Mouse (Mus musculus): ENCODE measurements around the gene Adssl1. TPM values are rescaled to one million over a fixed set of nuclear protein-coding genes. Genes with fewer than 3 reads are reported as not detected.

Gene Adssl1
- polyA plus RNA-seq, 1 experiment from 2014 or later, result 5.5 TPM

DNA sequence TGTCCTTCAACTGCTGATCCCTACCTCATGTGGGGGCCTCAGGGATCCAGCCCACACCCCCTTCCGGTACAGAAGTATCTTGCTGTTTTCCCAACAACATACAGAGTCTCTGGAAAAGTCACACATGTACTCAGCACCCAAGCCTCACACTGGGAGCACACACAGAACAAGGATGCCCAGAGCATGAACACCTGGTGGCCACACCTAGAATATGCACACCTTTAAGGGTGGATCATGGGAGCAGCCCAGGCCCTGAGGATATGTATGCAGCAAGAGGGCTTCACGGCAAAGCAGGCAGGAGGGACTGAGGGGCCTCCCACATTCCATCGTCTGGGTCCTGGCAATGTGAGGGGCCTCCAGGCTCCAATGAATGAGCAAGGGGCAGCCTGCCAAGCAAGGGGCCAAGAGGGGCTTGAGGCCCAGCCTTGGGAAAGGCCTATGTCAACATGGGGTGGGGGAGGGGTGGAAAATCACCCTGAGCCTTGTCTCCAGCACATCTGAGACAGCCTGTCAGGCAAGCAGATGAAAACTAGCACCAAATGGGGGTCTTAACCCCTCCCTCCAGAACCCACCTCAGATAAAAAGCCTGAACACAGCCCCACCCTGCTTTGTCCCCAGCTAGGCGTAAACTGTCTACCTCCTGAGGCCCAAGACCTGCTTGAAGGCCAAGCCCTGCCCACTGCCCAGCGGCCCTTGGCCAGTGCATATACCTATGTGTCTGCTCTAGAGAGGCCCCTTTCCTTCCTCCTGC, 40.9 kb downstream of the Adssl1 start:
- 35% methylated on average over 5 of the region's 5 CpGs for WGBS
- Histone ChIP-seq H3K4me2 (replicated peaks) (peak overlapping the region; percentile 39), H3K27ac (peak overlapping the region; percentile 88), H3K9me3 (ENCODE audit: control insufficient read depth, low read length) (no peaks in the 10 kb centered on the region), H3K4me3 (replicated peaks; ENCODE audit: low read length) (no peak overlapping the region), H3K27me3 (ENCODE audit: control insufficient read depth, insufficient read depth, low read length) (no peaks in the 10 kb centered on the region), H3K9ac (peak overlapping the region; percentile 1; the same call in 1 of the 2 replicates), H3K4me1 (replicated peaks; ENCODE audit: control insufficient read depth, insufficient read depth, low read length) (peaks cover 58% of the 10 kb centered on the region), H3K36me3 (replicated peaks; ENCODE audit: control insufficient read depth, insufficient read depth) (peaks cover 75% of the 10 kb centered on the region)
- DNase-seq (ENCODE audit: low spot score), result peak; percentile 82
- peak; percentile 47; the same call in 1 of the 2 replicates for ATAC-seq (ENCODE audit: low FRiP score)

DNA sequence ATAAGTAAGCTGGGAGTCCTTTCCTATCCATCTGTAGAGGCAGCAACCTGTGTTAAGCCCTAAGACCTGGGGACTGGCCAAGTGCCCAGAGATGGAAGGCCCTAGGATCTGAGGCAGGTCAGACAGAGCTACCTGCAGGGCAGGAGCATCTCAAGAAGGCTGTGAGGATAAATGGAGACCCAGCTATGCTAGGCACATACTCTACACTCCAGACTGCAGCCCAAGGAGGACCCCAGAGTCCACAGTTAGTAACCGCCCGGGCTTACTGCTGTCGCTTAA, 41.4 kb downstream of the Adssl1 start:
- H3K4me1 ChIP-seq (replicated peaks; ENCODE audit: control insufficient read depth, insufficient read depth, low read length), result peaks cover 63% of the 10 kb centered on the region
- H3K9ac ChIP-seq, result 0 out of 2 replicates have a peak overlapping the region, but pooled peaks have one; percentile 1
- peak overlapping the region; percentile 88 for H3K27ac ChIP-seq
- no peaks in the 10 kb centered on the region for H3K9me3 ChIP-seq (ENCODE audit: control insufficient read depth, low read length)
- no peak for DNase-seq (ENCODE audit: low spot score)
- H3K36me3 ChIP-seq (replicated peaks; ENCODE audit: control insufficient read depth, insufficient read depth), result peaks cover 74% of the 10 kb centered on the region
- 60% methylated on average over 3 of the region's 3 CpGs for WGBS
- peak overlapping the region; percentile 12; the same call in 1 of the 2 replicates for H3K4me2 ChIP-seq (replicated peaks)
- no peak for ATAC-seq (ENCODE audit: low FRiP score)
- no peaks in the 10 kb centered on the region for H3K27me3 ChIP-seq (ENCODE audit: control insufficient read depth, insufficient read depth, low read length)
- H3K4me3 ChIP-seq (replicated peaks; ENCODE audit: low read length), result no peak overlapping the region

DNA sequence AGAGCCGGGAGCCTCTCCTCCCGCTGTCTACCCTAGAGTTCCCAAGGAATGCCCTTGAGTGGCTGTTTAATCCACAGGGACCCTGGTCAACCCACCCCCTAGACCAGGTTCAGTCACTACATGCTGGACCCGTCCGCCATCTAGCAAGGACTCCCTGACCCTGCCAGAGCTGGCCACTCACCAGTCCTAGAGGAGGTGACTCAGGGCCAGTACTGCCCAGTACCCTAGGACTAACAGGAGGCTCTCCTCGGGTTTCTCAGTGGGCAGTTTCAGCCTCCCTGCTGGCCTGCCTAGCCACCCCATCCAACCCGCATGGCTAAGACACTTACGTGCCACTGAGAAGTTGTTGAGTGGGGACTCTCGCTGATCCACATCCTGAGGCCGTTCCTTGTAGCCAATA, 42.0 kb downstream of the Adssl1 start:
- H3K9me3 ChIP-seq (ENCODE audit: control insufficient read depth, low read length), result no peaks in the 10 kb centered on the region
- ATAC-seq (ENCODE audit: low FRiP score) (no peak), DNase-seq (ENCODE audit: low spot score) (no peak)
- H3K27ac ChIP-seq, result peak overlapping the region; percentile 88
- no peak overlapping the region for H3K4me3 ChIP-seq (replicated peaks; ENCODE audit: low read length)
- no peaks in the 10 kb centered on the region for H3K27me3 ChIP-seq (ENCODE audit: control insufficient read depth, insufficient read depth, low read length)
- no peak overlapping the region for H3K4me2 ChIP-seq (replicated peaks)
- H3K36me3 ChIP-seq (replicated peaks; ENCODE audit: control insufficient read depth, insufficient read depth), result peaks cover 70% of the 10 kb centered on the region
- 76% methylated on average over 9 of the region's 9 CpGs for WGBS
- peaks cover 63% of the 10 kb centered on the region for H3K4me1 ChIP-seq (replicated peaks; ENCODE audit: control insufficient read depth, insufficient read depth, low read length)
- H3K9ac ChIP-seq, result no peak overlapping the region

- 65% methylated on average over 11 of the region's 11 CpGs for WGBS
- no peak for ATAC-seq (ENCODE audit: low FRiP score)
- no peaks in the 10 kb centered on the region for H3K27me3 ChIP-seq (ENCODE audit: control insufficient read depth, insufficient read depth, low read length)
Measured at GRCm38 (mm10) chr12:112663303-112663702, 43.5 kb downstream of the Adssl1 start.

DNA sequence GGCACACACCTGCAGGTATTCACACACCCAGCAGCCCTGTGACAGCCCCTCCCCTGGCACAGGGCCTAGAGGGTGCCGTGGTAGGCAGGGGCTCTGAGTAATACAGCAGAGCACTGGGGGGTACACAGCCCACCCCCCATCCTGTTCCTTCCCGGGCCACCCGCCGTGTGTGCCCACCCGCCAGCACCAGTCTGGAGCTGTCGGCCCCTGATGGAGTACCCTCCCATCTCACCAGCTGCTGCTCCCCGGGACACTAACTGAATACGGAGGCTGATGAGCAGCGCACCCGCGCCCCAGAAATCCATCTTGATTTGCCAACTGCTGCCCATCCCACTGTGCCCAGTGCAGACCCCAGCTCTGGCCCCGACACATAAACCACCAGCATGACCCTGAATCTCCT, 43.9 kb downstream of the Adssl1 start:
- H3K27ac ChIP-seq, result peak overlapping the region; percentile 88
- peak; percentile 25 for ATAC-seq (ENCODE audit: low FRiP score)
- H3K4me2 ChIP-seq (replicated peaks), result peak overlapping the region; percentile 30
- peaks cover 65% of the 10 kb centered on the region for H3K4me1 ChIP-seq (replicated peaks; ENCODE audit: control insufficient read depth, insufficient read depth, low read length)
- no peak for DNase-seq (ENCODE audit: low spot score)
- no peaks in the 10 kb centered on the region for H3K27me3 ChIP-seq (ENCODE audit: control insufficient read depth, insufficient read depth, low read length)
- H3K36me3 ChIP-seq (replicated peaks; ENCODE audit: control insufficient read depth, insufficient read depth), result peaks cover 70% of the 10 kb centered on the region
- no peak overlapping the region for H3K4me3 ChIP-seq (replicated peaks; ENCODE audit: low read length)
- no peaks in the 10 kb centered on the region for H3K9me3 ChIP-seq (ENCODE audit: control insufficient read depth, low read length)
- H3K9ac ChIP-seq, result peak overlapping the region; percentile 47
- WGBS, result 35% methylated on average over 12 of the region's 12 CpGs

More at GRCm38 (mm10) chr12:112663303-112663702, 43.5 kb downstream of the Adssl1 start:
- H3K27ac ChIP-seq, result peak overlapping the region; percentile 88
- DNase-seq (ENCODE audit: low spot score), result no peak
- no peaks in the 10 kb centered on the region for H3K9me3 ChIP-seq (ENCODE audit: control insufficient read depth, low read length)
- peaks cover 70% of the 10 kb centered on the region for H3K36me3 ChIP-seq (replicated peaks; ENCODE audit: control insufficient read depth, insufficient read depth)
- H3K4me3 ChIP-seq (replicated peaks; ENCODE audit: low read length), result no peak overlapping the region
- H3K9ac ChIP-seq, result peak overlapping the region; percentile 47
- peak overlapping the region; percentile 30 for H3K4me2 ChIP-seq (replicated peaks)
- peaks cover 65% of the 10 kb centered on the region for H3K4me1 ChIP-seq (replicated peaks; ENCODE audit: control insufficient read depth, insufficient read depth, low read length)

- 5% methylated on average over 2 of the region's 2 CpGs for WGBS
- Histone ChIP-seq H3K27me3 (ENCODE audit: control insufficient read depth, insufficient read depth, low read length) (no peaks in the 10 kb centered on the region), H3K4me1 (replicated peaks; ENCODE audit: control insufficient read depth, insufficient read depth, low read length) (peaks cover 65% of the 10 kb centered on the region), H3K4me3 (replicated peaks; ENCODE audit: low read length) (no peak overlapping the region), H3K27ac (peak overlapping the region; percentile 88), H3K36me3 (replicated peaks; ENCODE audit: control insufficient read depth, insufficient read depth) (peaks cover 70% of the 10 kb centered on the region), H3K4me2 (replicated peaks) (peak overlapping the region; percentile 30), H3K9me3 (ENCODE audit: control insufficient read depth, low read length) (no peaks in the 10 kb centered on the region), H3K9ac (peak overlapping the region; percentile 47)
- DNase-seq (ENCODE audit: low spot score), result peak; percentile 67
- peak; percentile 38 for ATAC-seq (ENCODE audit: low FRiP score)
Measured at GRCm38 (mm10) chr12:112664124-112664523, 44.3 kb downstream of the Adssl1 start.

GRCm38 (mm10) chr12:112664656-112665055, 44.8 kb downstream of the Adssl1 start:
- Histone ChIP-seq H3K27ac (peak overlapping the region; percentile 88), H3K27me3 (ENCODE audit: control insufficient read depth, insufficient read depth, low read length) (no peaks in the 10 kb centered on the region), H3K4me1 (replicated peaks; ENCODE audit: control insufficient read depth, insufficient read depth, low read length) (peaks cover 65% of the 10 kb centered on the region), H3K4me3 (replicated peaks; ENCODE audit: low read length) (no peak overlapping the region), H3K4me2 (replicated peaks) (peak overlapping the region; percentile 27), H3K9ac (peak overlapping the region; percentile 9; the same call in 1 of the 2 replicates), H3K36me3 (replicated peaks; ENCODE audit: control insufficient read depth, insufficient read depth) (peaks cover 70% of the 10 kb centered on the region), H3K9me3 (ENCODE audit: control insufficient read depth, low read length) (no peaks in the 10 kb centered on the region)
- no peak for ATAC-seq (ENCODE audit: low FRiP score)
- DNase-seq (ENCODE audit: low spot score), result no peak
- WGBS, result 37% methylated on average over 5 of the region's 5 CpGs

GRCm38 (mm10) chr12:112665445-112665844, 45.6 kb downstream of the Adssl1 start:
- peak overlapping the region; percentile 88 for H3K27ac ChIP-seq
- no peaks in the 10 kb centered on the region for H3K9me3 ChIP-seq (ENCODE audit: control insufficient read depth, low read length)
- DNase-seq (ENCODE audit: low spot score) (peak; percentile 82), ATAC-seq (ENCODE audit: low FRiP score) (peak; percentile 16; the same call in 1 of the 2 replicates)
- WGBS, result 31% methylated on average over 18 of the region's 18 CpGs
- H3K27me3 ChIP-seq (ENCODE audit: control insufficient read depth, insufficient read depth, low read length), result no peaks in the 10 kb centered on the region
- peaks cover 70% of the 10 kb centered on the region for H3K36me3 ChIP-seq (replicated peaks; ENCODE audit: control insufficient read depth, insufficient read depth)
- peaks cover 60% of the 10 kb centered on the region for H3K4me1 ChIP-seq (replicated peaks; ENCODE audit: control insufficient read depth, insufficient read depth, low read length)
- H3K4me2 ChIP-seq (replicated peaks), result peak overlapping the region; percentile 27
- H3K4me3 ChIP-seq (replicated peaks; ENCODE audit: low read length), result no peak overlapping the region
- H3K9ac ChIP-seq, result peak overlapping the region; percentile 9; the same call in 1 of the 2 replicates

DNA sequence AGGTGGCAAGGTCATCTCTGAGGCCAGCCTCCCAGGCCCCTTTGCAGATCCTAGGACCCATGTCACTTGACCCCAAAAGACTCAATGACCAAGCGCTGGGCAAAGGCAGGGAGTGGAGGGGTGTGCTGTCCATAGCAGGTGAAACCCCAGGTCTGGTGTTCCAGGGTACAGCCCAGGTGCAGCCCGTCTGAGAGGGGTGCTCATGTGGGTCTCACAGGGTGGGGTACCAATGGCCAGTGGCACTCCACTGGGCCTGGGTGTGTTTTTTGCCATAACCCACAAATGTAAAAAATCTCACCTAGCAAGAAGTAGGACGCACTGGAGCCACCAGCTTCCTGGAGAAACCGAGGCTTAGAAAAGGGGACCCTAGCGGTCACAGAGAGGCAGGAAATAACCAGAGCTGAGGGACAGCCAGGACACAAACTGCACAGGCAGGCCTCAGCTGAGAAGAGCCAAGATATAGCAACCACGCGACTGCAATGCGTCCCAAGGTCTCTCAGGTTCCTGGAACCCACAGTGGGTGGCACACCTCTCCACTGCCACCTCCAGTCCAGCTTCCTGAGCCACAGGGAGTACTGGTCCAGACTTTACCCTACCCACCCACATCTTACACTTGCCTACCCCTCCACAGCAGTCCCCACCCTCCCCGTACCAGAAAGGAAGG, 46.2 kb downstream of the Adssl1 start:
- ATAC-seq (ENCODE audit: low FRiP score) (no peak), DNase-seq (ENCODE audit: low spot score) (no peak)
- H3K36me3 ChIP-seq (replicated peaks; ENCODE audit: control insufficient read depth, insufficient read depth), result peaks cover 71% of the 10 kb centered on the region
- no peaks in the 10 kb centered on the region for H3K9me3 ChIP-seq (ENCODE audit: control insufficient read depth, low read length)
- peak overlapping the region; percentile 9; the same call in 1 of the 2 replicates for H3K9ac ChIP-seq
- peaks cover 60% of the 10 kb centered on the region for H3K4me1 ChIP-seq (replicated peaks; ENCODE audit: control insufficient read depth, insufficient read depth, low read length)
- peak overlapping the region; percentile 27; the same call in 1 of the 2 replicates for H3K4me2 ChIP-seq (replicated peaks)
- 89% methylated on average over 9 of the region's 9 CpGs for WGBS
- no peaks in the 10 kb centered on the region for H3K27me3 ChIP-seq (ENCODE audit: control insufficient read depth, insufficient read depth, low read length)
- H3K4me3 ChIP-seq (replicated peaks; ENCODE audit: low read length), result no peak overlapping the region
- H3K27ac ChIP-seq, result peak overlapping the region; percentile 88

Data from hindbrain, embryonic 14.5 days (tissue).